Comparison of ENCODE assay signal across 7 mouse cellular contexts in genomic region chr7:128460865-128461228, GRCm38 (mm10). TPM values are rescaled to one million over a fixed set of nuclear protein-coding genes. Genes with fewer than 3 reads are reported as not detected.
DNase-seq lines count a peak whose midpoint lies in the region; ATAC-seq lines count a peak whose summit lies in the region.

No protein-coding gene starts in this region.

- H3K27me3 ChIP-seq in intestine, embryonic 14.5 days (replicated peaks; ENCODE audit: control insufficient read depth, insufficient read depth, low read length) = no peaks in the 10 kb centered on the region

- 0% methylated on average over 17 of the region's 23 CpGs for WGBS in intestine, embryonic 14.5 days

- H3K27ac ChIP-seq in intestine, embryonic 14.5 days (ENCODE audit: low read depth) = peak overlapping the region; percentile 95

- H3K9me3 ChIP-seq in intestine, embryonic 14.5 days (ENCODE audit: control insufficient read depth, low read length) = no peaks in the 10 kb centered on the region

- peak overlapping the region; percentile 85 for H3K9ac ChIP-seq in intestine, embryonic 14.5 days (ENCODE audit: low read length)

- peak overlapping the region; percentile 96 for H3K4me3 ChIP-seq in intestine, embryonic 14.5 days (ENCODE audit: low read depth, low read length)

- DNase-seq in left cerebral cortex, adult 8-10 months (ENCODE audit: low spot score in 2 of 2) = peak; percentile 18 to 38
- DNase-seq in left cerebral cortex, postnatal 10 days (ENCODE audit: extremely low spot score in 1 of 2, low spot score in 2 of 2) = no peak
- DNase-seq in MN1 (ENCODE audit: low spot score) = peak; percentile 39
- DNase-seq in embryo, embryonic 11.5 days (ENCODE audit: low read depth, low spot score) = peak; percentile 22
- DNase-seq in intestine, embryonic 14.5 days (ENCODE audit: low spot score) = peak; percentile 85
- DNase-seq in spleen, postnatal 36 days (ENCODE audit: low spot score in 2 of 2) = no peak

- H3K4me2 ChIP-seq in intestine, embryonic 14.5 days (ENCODE audit: low read length) = peak overlapping the region; percentile 90

- ATAC-seq in intestine, embryonic 14.5 days (replicated peaks; ENCODE audit: low FRiP score, low TSS enrichment, low read depth) = peak; percentile 37
- peak; percentile 3; the same call in 1 of the 2 replicates for ATAC-seq in monocyte, adult 5-6 weeks (replicated peaks; ENCODE audit: insufficient number of reproducible peaks, low FRiP score, low TSS enrichment, poor library complexity, severe bottlenecking)

- intact Hi-C loops in left cerebral cortex, postnatal 10 days (cut with DNase I) = loop anchor here (2.0 kb wide), 1 partner anchor 230 kb away; no protein-coding TSS in a partner anchor

- H3K36me3 ChIP-seq in intestine, embryonic 14.5 days (ENCODE audit: control insufficient read depth, insufficient read depth, low read length) = no peaks in the 10 kb centered on the region

- peaks cover 16% of the 10 kb centered on the region; the same call in 1 of the 2 replicates for H3K4me1 ChIP-seq in intestine, embryonic 14.5 days (replicated peaks; ENCODE audit: control insufficient read depth, insufficient read depth, low read length)

RNA-seq across cellular contexts. Expression of gene Tial1, which starts 0.7 kb away (rescaled TPM):
- 100 to 1,000 TPM in 1 of 4 experiments, 10 to 100 TPM in 3; 95.4 to 105 (median 96.3) TPM for total RNA-seq in left cerebral cortex, adult 8-10 months (2022)
- 100 to 1,000 TPM; 104 to 106 TPM for total RNA-seq in left cerebral cortex, postnatal 10 days (2021)
- 35.8 and 38.1 TPM in 2 replicates for polyA plus RNA-seq in intestine, embryonic 14.5 days (2014; fragmentation: Nextera tagmentation; extraction: Ambion mirVana)
- 63.4 to 120 TPM (median 63.6 TPM) in 3 replicates for total RNA-seq in monocyte, adult 5-6 weeks (2017)

RNA-seq across cellular contexts. Expression of gene Rgs10, which starts 42.3 kb away (rescaled TPM):
- 10 to 100 TPM; 50.1 to 65.5 (median 59.0) TPM for total RNA-seq in left cerebral cortex, adult 8-10 months (2022)
- total RNA-seq in left cerebral cortex, postnatal 10 days (2021) = 10 to 100 TPM; 46.4 to 50.8 TPM
- 29.4 and 31.6 TPM in 2 replicates for polyA plus RNA-seq in intestine, embryonic 14.5 days (2014; fragmentation: Nextera tagmentation; extraction: Ambion mirVana)
- total RNA-seq in monocyte, adult 5-6 weeks (2017) = 46.9 to 71.7 TPM (median 48.9 TPM) in 3 replicates

Comparison
In these comparisons a context has a peak if more than half of its experiments do, and no peak if none do; other contexts are left out.
1. DNase-seq: peak in left cerebral cortex, adult 8-10 months (2 of 2), MN1 (single experiment), embryo, embryonic 11.5 days (single experiment) and intestine, embryonic 14.5 days (single experiment); none in left cerebral cortex, postnatal 10 days (0 of 2) and spleen, postnatal 36 days (0 of 2).